Mouse (Mus musculus) layer of hippocampus, adult 9-11 months (tissue): ENCODE data around the gene Tfdp2.
"Not testable (repeated sequence)": the region's sequence is repeated elsewhere in the genome, so short reads cannot be mapped to it uniquely, and the experiment has no call there.

Source experiments
- DNase-seq: peaks from one replicate; pipeline ENCODE4 v3.0.0; 2022

The Tfdp2 gene

DNA sequence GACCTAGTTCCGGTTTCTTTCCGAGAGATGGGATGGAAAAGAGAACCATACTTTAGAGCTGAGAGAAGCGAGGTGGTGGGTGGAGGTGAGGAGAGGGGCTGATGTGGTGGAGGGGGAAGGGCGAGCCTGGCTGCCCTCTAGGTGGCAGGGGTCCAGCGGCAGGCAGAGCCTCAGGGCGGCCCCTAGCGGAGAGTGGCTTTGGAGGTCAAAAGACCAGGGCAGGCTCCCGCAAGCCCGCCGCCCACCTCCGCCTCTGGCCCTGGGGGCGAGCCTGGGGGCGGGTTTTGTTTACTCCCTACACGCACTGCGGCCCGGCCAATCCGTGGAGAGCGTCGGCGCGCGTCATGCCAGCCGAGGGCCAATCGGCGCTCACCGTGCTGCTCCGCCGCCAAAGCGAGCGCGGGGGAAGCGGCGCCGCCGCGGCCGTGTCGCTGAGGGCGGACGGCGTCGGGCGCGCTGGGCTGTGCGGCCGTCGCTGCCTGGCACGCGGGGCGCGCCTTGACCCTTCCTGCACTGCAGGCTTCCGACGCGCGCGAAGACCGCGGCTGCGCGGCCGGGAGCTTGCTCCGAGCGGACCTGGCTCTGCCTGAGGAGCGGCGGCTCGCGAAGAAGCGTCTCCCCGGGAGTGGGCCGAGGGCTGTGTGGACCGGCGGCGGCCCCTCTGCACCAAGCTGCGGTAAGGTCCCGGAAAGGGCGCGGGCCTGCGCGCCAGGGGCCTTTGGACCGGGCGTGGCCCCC, at the start of gene Tfdp2:
TSS of gene Tfdp2 (plus strand) at position 391 of the 738 bp plus-strand sequence.
- DNase-seq: peak; percentile 92

DNA sequence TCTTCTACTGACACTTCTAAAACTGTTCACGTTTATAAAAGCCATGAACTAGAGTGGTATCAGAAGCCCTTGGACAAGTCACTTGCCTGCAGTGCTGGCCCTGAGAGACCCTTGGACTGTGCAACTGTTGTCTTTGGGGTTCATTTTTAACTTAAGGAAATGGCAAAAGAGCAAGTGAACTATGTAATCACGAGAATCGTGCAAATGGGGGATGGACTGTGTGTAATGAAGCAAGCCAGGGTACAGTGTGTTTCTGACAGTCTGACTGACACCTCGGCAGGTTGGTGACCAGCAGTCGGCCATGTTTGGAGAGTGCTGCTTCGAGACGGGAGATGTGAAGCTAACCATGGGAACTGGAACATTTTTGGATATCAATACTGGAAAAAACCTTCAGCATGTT, 43.3 kb upstream of the Tfdp2 start:
- no peak for DNase-seq

DNA sequence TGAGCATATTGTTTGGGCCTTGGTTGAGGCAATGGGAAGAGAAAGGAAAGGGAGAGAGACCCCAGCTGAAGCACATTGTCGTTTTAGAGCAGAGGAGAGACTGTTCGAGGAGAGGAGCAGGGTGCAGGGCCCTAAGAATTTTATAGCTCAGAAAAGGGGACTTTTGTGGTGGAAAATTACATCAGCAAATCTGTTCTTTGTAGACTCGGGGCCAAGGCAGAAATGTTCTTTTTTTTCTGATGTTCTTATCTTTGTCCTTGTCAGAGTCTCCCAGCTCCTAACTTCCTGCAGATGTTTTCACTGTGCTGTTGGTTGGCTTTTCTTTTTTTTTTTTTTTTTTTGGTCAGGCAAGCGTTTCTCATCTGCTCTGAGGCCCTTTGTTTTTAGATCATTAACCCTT, 37.6 kb upstream of the Tfdp2 start:
- no peak for DNase-seq

DNA sequence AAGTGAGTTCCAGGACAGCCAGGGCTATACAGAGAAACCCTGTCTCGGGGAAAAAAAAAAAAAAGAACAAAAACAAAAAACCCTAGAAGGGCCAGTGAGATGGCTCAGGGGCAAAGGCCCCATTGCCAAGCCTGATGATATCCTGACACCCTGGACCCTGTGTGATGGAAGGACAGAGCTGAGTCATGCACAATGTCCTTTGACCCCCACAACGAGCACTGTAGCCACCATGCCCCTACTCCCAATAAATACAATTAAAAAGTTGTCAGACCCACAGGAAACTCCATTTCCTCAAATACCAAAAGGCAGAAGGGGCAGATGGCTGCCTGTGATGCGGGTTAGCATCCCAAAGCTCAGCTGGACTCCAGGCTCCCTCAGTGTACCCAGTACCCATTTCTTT, 37.0 kb upstream of the Tfdp2 start:
- no peak for DNase-seq

DNA sequence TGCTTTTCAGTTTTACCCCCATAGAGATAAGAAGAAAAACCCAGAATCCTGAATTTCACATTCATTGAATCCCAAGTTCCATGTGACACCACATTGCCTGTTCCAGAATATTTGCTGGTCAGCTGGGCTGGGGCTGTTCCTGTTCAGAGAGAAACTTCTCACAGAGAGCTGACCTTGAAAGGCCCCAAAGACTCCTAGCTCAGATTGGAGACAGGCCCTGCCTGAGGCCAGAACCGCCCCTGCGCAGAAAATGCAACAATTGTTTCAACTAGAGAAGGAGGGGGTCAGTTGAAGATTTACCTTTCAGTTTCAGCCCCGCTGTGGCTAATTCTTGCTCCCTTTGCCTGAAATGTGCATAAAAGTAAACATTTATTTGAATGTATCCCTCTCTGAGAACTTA, 35.3 kb upstream of the Tfdp2 start:
- no peak for DNase-seq

DNA sequence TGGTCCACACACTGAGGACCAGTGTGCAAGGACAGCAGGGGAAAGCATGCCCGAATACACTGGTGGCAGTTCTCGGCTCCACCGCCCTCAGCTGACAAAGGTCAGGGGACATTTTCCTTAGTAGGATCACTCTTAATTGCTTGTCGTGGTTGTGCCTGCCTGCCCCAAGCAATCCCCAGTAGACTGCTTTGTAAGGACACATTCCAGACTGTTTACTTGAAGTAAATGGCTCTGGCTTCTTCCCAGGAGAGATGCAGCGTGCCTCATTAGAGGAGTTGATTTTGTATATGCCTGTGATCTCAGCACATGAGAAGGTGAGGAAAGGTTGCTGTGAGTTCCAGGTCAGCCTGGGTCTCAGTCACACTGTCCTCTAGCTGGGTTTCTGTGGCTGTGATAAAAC, 33.7 kb upstream of the Tfdp2 start:
- no peak for DNase-seq

DNA sequence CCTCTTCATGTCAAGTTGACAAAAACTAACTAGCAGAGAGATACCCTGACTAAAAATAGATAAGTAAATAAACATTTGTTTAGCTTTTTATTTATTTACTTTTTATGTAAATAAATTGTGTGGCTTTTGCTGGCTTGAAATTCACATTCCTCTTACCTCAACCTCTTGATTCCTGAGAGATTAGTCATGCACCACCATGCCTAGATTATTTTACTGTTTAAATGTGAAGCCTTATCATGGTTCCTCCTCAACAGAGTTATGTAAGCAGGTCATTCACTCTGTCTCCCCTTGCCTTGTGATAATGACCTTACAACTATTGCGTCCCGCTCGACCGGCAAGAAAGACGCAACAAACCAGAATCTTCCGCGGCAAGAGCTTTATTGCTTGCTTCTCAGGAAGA, 32.6 kb upstream of the Tfdp2 start:
- DNase-seq: no peak

DNA sequence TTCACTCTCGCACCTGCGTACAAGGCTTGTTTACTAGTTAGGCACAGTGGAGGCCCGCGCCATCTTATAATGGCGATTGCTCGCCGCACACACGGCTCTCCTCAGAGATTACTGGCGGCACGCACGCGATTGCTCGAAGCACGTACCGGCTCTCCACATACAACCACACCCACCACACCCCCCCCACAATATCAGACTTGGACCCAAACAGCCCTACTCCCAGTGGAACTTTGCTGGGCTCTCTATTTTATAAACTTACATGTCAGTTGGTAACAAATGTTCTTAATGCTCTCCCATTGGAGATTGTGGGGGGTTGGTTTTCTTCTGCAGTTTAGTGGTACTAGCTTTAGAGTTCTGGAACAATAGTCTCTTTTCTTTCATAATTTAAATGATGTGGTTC, 32.1 kb upstream of the Tfdp2 start:
- DNase-seq: not testable (repeated sequence)

DNA sequence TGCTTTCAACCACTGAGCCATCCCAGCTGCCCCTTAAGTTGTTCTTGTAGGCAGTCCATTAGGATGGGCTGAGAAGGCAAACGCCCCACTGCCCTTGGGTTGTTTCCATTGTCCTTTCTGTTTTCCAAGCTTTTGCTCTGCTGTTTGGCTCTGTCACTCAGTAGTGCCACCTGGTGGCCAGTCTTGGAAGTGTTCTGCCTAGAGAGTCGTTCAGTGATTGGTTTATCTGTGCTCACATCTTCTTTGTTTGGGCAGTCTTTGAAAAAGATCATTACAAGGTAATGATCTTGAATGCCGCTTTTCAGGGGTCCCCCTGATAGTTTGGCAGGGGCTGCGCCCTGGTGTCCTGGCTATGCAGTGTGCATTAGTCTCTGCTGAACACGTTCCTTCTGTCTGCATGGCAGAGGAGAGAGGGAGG, 28.9 kb upstream of the Tfdp2 start:
- DNase-seq: peak; percentile 33

DNA sequence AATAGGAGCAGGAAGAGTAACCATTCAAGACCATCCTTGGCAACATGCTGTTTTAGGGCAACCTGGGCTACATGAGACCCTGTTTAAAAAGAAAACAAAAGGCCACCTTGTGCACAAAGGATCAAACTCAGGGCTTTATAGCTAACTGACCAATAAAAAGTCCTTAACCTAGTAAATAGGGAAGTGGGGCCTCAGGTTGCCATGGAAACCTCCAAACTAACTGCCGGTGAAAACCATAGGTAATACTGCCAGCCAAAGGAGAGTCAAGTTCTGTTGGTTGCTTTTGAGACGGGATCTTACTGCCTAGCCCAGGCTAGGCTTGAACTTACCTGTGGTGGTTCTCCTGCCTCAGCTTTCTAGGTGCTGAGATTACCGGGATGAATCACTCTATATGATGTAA, 25.5 kb upstream of the Tfdp2 start:
- no peak for DNase-seq

DNA sequence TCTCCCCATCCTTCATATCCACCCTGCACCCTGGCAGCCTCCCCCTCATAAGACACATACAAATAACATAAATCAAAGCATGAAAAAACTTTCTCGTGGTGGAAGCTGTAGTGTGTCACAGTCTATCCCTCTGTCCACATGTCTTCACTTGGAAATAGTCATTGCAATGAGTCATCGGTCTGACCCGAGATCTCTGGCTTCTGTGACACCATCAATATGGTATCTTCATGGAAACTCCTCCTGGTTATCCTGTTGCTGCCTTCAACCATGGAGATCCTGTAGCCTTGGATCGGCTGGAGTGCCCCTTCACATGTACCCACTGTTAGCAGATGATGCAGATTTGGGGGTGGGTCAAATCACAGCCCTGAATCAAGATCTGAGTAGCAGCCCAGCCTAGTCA, 11.2 kb upstream of the Tfdp2 start:
- no peak for DNase-seq

DNA sequence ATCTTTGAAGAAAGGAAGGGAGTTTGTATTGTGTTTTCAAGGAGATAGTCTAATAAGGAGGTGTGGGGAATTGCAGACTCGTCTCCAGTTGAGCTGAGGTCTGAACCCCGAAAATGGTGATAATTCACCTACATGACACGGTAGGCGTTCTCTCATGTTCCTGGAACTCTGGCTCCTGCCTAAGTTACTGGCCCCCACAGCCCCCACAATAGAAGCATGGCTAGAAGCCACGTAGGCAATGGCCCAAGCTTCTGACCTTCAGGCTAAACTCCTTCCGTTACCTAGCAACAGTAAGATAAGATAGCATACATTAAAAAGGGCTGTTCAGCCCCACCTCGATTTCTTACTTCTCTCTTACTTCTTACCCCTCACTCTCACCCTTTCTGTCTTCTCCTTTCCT, 9.4 kb upstream of the Tfdp2 start:
- no peak for DNase-seq

DNA sequence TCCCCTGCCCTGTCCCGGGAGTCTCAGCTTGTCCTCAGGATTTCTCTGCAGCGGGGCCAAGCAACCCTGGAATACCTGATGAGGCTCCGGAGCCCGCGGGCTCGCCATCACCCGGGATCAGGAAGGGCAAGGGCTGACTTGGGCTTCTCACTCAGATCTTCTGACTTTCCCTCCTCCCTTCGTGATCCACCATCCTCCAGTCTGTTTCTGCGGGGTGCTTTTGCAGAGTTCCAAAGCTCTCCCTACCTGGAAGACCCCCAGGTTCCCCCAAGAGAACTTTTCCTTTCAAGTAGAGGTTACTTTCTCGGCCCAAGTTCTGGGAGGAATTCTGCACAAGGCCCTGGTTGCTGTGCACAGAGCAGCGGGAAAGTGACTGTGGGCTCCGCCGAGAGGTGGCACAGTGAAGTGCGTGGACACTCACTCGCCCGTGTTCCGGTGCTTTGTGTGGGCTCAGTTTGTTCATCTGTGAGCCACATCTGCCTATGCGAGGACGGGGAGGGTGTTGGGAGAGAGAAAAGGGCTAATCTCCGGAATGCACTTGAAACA, 634 bp downstream of the Tfdp2 start:
- DNase-seq: peak; percentile 53

DNA sequence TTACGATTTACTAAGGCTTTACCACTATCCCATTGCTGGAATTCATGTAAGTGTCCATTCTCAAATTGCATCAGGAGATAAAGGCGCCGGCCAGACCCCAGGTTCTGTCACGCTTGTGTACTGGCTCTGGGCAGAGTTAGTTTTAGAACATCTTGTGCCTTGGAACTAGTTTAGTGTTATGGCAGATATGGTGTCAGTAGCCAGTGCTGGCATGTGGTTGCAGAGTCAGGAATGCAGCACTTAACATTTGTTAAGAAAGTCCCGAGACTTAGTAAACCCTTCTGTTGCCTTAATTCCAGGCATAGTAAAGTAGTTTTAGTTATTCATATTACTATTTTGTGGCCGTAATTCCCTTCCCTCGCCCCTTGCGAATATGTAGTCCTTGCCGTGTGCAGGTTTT, 1.7 kb downstream of the Tfdp2 start:
- no peak for DNase-seq

DNA sequence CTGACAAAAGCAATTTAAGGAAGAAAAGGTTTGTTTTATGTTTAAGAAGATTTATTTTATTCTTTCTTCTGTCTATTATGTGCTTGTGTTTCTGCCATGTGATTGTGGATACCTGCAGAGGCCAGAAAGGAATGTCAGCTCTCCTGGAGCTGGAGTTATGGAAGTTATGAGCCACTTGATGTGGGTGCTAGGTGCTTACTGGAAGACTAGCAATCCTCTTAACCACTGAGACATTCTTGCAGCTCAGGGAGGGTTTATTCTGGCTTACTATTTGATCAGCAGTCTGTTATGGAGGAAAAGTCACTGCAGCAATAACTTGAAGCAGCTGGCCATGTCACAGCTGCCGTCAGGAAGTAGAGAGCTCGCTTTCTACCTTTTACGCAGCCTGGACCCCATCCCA, 7.6 kb downstream of the Tfdp2 start:
- no peak for DNase-seq

DNA sequence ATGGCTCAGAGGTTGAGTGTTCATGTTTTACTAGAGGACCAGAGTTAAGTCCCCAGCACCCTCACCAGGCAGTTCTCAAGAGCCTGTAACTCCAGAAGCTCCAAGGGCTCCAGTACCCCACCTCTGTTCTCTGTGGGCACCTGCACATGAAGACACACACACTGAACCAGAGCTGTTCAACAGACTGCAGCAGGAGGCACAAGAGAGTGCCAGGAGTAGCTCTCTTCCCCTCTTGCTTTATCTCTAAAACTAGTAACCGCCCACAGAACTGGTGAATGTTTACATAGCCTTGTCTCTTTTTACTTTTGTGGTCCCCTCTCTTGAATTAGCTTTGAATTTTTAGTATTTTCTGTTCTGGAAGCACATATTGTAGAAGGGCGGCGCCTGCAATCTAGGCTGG, 11.4 kb downstream of the Tfdp2 start:
- DNase-seq: no peak

DNA sequence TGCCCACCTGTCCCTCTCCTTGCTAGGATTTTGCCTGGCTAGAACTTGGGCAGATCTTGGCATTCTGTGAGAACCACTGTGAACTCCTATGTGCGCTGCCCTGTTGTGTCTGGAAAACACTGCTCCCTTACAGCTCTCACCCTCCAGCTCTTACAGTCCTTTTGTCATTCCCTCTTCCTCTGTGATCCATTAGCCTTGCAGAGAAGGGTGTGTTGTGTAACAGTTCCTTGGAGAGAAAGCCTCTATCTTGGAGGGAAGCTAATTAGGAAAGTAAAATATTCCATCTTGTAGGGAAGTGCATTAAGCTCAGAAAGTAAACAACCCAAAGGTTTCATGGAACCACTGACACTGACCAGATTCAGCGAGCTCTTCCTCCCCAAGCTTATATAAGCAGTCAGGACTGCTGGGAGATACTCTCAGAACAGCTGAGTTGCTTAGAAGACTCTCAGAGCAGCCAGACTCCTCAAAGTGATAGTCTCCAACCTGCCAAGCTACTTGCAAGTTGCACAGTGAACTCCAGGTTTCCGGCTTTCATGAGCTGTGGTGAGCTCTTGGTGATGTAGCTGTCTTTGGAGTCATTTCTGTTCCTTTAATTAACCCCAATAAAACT, 17.1 kb downstream of the Tfdp2 start:
- DNase-seq: no peak

DNA sequence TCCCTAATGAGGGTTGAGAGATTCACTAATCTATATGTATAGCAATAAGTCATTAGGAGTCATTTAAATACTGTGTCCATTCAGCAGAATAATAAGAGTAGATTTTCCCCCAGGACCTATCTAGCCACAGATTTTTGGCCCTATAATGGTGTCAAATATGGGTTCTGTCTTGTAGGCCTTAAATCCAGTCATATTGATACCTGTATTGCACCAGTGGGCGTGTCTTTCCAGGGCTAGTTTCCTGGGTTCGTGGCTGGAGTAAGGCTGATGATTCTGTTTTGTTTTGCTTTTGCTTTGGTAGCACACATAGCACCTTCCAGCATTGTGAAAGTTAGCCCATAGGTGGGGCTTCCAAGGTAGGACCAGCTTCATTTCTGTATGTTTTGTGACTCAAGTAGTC, 18.1 kb downstream of the Tfdp2 start:
- no peak for DNase-seq

DNA sequence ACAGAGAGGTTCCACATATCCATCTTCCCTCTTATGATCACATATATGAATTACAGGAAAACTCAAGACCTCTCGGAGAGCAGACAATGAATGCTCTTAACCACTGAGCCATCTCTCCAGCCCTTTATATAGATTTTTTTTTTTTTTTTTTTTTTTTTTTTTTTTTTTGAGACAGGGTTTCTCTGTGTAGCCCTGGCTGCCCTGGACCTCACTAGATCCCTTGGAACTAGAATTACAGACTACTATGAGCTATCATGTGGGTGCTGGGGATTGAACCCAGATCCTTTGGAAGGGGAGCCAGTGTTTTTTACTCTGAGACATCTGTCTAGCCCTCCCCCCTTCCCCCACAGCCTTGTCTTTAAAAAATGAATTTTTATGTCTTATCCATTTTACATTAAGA, 21.2 kb downstream of the Tfdp2 start:
- DNase-seq: no peak

DNA sequence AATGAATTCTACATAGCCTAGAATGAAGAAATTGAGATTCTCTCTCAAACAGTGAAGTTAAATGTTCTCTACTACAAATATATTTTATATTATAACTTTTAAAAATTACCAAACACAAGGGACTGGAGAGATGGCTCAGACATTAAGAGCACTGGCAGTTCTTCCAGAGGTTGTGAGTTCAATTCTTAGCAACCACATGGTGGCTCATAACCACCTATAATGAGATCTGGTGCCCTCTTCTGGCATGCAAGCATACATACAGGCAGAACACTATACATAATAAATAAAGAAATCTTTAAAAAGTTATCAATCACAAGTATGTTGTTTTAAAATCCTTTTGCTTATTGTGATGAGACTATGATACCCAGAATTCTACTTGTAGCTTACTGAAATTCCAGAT, 21.7 kb downstream of the Tfdp2 start:
- DNase-seq: no peak

DNA sequence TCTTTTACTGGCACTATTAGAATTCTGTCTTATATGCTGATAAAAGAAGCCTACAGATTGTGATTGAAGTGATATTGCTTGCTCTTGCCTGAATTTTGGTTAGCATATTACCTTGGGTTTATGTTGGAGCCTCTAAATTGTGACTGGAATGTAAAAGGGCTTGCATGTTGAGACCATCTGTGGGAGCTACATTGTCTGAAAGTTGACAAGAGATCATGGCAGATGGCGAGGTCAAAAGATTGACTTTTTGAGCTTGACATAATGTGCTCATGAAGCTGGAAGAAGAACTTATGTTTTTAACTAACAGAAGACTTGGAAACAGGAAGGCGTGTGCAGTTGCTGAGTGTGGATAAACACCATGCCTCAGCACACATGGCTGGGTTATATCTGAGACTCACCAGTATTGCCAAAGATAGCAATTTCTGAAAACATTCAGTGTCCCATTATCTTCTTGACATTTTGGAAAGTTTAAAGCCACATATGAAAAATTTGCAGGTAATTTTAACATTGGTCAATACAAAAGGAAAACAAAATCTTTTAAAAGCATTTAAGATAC, 23.1 kb downstream of the Tfdp2 start:
- DNase-seq: no peak

DNA sequence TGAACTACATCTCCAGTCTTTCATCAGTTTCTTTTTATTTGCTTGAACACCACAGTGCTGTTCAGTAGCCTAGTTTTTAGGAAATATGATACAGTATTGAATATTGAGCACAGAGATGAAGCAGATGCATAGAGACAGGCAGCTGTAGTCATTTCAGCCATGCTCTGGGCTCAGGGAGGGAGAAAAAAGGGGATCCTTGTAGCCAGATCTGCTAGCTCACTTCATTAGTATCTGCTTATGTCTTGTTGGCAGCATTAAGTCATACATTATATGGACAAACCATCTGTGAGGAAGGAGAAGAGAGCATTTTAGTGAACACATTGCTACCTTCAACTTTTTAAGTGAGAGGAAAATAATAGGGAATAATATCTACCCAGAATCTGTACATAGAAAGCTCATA, 24.3 kb downstream of the Tfdp2 start:
- DNase-seq: no peak

DNA sequence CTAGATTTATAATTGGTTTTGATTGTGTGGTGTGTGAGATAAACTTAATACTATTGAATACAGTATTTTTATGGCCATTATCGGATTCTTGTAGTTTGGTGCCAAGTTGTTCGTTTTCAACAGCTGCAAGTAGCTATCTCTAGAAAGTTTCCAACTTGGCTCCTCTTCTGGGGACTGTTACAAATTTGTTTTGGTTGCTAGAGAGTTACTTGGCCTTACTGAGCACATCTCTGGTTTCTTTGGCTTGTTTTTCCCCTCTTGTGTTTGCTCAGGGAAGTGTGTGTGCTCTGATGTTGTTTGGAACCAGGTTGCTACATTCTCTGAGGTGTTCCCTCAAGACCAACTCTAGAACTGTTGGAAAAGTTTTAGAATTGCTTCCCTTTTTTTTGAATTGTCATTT, 27.2 kb downstream of the Tfdp2 start:
- no peak for DNase-seq

DNA sequence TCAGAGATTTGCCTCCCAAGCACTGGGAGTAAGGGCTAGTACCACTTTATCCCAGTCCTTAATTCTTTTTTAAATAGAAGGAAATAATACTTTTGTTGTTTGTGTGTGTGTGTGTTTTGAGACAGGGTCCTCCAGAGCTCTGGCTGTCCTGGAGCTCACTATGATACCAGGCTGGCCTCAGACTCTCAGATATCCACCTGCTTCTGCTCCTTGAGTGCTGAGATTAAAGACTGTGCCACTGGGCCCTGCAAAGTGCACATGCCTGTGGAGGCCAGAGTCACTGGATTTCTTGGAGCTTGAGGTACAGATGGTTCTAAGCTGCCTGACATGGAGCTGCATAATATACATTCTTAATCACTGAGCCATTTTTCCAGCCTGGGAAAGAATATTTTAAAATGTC, 32.2 kb downstream of the Tfdp2 start:
- DNase-seq: no peak

DNA sequence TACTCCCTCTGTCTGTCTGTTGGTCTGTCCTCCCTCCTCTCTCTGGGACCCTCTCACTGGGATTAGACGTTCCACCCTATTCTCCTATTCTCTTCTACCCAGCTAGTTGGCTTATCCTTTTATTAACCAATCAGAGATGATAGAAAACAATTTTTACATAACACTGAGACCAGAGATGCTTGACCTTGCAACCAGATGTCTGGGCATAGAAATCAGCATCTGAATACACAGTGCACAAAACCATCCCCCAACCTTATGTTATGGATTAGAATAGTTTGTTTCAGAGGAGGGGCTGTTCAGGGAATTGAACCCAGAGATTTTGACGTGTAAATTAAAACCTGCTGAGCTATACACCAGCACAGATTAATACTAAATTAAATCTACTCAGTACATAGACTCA, 34.2 kb downstream of the Tfdp2 start:
- no peak for DNase-seq
